Mouse (Mus musculus): ENCODE measurements at regions not wholly inside any gene's neighbourhood (a gene's known extent, or its start where the extent isn't known, plus 50 kb on each side); places are given as distances from the start of the nearest gene placed in this dataset.

DNA sequence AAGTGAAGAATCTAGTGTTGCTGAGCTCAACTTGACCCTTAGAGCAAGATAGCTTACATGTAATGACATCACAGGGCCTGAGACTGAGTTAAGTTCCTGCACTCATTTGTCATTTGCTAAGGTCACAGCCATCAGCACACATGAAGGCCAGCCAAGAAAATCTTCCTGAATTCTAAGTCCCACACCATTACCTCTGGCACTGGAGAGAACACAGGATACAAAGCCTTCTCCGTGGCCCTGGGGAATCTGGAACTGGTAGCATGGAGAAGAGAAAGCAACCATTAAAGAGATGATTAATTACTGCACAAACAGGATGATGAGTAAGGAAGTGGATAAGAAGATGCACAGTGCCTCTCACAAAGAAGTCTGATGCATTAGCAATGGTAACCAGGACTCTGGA, 232.0 kb downstream of the Wdr72 start:
- DNase-seq = no peak

DNA sequence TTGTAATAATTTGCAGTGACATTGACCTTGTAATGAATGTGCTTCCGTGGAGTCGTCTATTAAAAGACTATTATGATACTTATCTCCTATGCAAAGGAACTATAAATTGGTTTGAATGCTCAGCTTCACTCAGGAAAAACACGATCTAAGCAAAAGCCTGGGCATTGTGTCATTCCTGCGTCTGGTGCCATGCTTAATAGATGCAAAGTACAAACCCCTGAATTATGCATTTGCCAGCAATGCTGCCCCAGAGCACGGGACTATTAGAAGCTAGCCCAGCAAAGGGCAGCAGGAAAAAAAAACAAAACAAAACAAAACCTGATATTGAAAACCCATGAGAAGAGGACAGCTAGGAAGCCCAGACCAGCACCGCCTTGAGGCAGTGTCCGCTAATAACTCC, 234.9 kb downstream of the Wdr72 start:
- DNase-seq = no peak

DNA sequence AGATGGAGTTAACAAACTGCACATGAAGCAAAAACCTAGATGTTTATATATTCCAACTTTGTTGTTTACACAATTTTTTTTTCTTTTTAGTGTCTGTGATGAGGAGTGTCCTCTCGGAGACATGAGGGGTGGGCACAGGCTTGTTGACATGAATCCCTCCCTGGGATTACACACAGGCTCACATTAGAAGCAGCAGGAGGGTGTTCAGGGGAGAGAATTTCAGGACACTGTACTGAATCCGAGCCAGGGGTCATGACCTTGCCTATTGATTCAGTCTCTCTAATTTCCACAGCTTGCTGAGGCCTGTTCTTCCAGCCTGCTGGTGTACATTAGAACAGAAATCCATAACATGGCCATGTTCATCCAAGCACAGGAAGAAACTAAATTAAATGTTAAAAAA, 238.6 kb downstream of the Wdr72 start:
- peak; percentile 33 for DNase-seq

DNA sequence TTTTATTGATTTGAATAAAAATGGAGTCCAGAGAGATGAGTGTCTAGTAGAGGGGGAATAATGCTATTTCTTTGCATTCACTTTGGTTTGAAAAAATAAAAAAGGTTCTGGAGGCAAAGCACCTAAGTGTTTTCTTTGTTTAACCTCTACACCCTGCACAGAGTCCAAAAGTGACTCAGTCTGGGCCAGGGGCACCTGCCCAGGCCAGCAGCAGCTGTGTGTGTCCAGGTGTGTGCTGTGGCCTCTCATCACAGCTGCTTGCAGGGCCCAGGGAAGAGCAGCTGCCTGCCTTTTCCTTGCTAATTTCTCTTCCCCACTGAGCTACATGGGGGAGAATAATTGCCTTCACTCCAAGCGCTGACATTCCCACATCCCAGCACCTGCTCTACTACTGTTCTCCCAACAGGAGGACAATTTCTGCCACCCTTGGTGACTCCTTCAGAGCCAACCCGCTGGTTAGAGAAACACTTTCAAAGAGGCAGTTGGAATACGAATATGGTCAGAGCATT, 255.8 kb downstream of the Wdr72 start:
- no peak for DNase-seq

DNA sequence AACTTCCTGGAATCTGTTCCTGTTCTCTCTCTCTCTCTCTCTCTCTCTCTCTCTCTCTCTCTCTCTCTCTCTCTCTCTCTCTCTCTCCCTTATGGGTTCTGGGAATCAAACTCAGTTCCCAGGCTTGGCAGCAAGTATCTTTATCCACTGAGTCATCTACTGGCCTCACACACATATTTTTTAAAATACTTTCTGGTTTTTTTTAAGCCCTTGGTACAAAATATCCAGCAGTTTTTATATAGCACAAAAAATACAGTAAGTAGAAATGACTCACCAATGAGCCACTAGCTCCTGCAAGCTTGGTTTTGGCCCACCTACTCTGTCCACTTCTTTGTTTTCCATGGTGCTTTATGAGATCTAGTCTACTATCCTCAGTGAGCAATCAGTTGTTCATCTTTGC, 266.0 kb downstream of the Wdr72 start:
- no peak for DNase-seq

DNA sequence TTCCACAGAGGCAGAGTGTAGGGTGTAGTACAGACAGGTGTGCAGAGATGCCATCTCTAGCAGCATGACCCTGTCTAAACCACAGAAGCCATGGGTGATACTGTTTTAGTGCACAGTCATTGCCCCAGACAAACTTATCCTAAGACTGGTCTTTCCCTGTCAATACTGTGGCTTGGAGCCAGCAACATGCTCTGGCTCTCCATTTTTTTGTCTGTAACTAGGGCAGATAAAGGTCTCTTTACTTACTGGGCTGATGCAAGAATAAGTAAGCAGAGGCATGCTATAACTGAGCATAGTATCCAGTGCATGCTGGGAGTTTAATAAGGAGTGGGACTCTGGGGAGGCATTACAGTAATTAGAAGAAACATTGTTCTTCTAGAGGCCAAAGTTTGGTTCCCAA, 267.0 kb downstream of the Wdr72 start:
- DNase-seq = no peak

DNA sequence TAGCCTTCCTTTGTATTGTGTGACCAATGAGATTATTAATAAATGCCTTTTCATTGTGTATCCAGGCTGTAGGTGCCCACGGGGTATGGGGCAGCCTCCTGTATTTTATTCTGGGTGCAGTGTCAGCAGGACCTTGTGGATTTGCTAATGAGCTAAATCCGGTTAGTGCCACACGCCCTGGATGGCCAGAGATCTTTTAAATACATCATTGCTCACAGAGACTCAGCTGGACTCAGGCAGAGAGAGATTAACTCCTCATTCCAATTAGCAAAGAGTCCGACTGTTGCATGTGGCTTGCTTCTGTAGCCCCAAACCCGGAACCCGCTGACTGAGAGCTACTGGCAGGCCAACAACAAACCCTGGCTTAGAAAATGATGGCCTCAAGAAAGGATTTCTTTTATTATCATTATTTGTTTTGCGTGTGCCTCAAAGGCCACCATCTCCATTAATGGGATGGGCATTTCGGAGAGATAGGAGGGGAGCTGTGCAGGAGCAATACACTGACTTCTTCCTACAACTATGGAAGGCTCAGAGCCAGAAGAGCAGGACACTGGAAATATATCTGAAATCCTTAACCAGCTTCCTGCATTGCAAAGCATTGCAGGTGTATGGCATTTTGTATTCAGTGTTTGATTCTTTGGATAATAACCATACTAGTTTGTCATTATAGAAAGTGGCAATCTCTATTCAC, 274.2 kb downstream of the Wdr72 start:
- no peak for DNase-seq

DNA sequence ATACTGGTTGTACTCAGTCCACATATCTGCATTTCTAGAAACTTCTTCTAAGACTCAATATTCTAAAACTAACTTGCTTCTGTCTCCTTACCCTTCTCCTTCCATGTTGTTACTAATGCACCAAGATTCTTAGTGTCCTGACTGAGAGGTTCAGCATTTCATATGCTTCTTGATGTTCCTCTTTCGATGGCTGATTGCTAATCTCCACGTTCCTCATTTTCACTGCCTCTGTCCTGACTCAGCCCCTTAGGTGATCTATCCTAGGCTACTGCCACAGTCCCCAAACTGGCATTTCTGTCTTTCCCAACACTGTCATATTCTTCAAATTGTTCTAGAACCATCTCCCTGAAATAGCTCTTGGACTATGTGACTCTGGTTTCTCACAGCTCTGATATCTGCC, 315.4 kb downstream of the Wdr72 start:
- DNase-seq = no peak

DNA sequence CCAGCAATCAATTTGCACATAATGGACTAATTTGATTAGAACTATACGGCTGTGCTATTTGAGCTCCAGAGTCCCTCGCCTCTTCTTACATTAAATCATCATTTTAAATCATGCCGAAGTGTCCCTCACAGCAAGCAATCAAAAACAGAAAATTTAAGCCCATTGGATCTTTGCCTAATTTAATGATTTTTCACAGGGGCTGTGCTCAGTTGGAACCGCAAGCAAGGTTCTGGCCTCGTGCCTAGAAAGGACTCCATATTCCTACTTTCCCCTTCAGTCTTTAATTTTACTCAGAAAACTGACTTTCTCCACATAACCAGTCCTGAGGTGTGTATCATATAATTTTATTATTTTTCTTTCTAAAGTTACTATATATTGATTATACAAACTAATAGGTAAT, 339.8 kb downstream of the Wdr72 start:
- no peak for DNase-seq

DNA sequence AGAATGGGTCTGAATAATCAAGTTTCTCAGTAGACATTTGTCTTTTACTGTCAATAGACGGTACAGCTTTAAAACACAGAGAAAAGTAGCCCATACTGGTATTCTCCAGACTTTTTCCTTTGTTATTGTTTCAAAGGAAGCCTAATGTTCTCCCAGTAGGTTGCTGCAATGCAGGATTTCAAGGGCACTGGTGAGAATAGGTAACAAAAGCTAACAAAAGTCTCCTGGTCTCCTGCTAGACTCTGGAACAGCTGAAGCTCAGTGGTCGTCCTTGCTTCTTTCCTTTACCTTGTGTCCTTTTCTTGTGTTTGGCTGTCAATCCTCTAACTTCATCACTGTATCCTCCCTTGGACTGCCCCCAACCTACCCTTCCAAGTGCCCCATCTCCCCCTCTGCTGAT, 350.9 kb downstream of the Wdr72 start:
- no peak for DNase-seq

DNA sequence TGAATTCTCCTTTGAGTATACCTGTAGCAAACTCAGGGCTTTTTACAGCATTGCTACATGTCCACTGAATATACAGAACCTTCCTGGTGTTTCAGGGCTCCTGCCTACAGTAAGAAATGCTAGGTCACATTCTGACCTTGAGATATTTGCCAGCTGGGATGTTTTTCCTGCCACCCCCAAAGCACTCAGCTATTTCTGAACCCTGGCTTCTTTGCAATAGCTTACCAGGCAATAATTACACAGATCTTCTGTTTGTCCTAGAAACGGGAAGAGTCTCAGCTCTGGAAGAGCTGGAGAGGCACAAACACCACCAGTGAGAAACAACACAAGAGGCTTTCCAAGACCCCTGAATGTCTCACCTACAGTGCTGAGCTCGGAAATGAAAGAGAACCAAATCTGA, 366.7 kb downstream of the Wdr72 start:
- peak; percentile 54 for DNase-seq

DNA sequence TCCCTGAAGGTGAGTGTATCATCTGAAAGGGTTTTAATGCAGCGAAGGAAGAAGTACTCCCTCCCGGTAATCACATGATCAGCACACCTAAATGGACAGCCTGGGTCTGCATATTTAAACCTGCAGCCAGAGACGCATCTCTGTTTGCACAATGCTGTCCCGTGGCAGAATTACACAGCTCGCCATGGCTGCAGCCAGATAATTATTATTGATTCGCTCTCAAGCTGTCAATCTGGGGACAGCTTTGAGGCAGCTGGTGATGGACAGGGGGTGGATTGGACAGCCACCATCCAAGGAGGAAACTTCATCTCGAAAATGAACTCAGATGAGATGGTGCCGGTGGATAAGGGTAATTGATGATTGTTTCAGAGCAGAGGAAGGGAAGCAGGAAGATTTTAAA, 369.1 kb downstream of the Wdr72 start:
- no peak for DNase-seq

DNA sequence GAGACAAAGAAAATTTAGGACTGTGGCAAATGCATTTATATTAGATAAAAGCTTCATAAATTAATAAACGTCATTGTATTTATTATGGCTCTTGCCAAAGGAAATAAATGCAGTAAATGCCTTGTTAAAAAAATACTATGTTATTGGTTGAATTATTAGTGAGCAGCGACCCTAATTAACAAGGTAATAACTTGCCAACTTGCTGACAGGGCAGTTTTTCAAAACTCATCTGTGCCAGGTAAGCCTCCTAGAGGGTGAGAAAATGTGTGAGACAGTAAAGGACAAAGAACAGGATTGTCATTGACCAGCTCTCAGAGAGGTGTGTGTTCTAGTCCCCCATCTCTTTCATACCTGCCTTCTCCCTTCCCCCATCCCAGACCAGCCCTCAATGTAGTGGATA, 347.8 kb upstream of the Onecut1 start:
- DNase-seq = no peak

DNA sequence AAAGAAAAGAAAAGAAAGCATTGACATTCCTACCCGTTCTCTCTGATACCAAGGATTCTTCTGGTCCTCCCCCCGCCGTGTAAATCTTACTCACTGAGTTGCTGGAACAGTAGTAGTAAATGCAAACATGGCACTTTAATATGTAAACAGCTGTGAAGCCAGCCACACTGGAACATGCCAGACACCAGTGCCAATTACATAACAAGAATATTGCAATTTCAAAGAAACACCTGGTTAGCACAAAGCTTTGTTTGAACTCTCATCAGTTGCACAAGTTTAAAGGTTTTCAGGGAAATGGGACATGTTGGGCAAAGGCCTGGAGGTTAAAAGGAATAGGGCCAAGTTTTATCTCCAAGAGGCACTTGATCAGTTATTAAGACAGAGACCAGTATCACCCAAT, 333.2 kb upstream of the Onecut1 start:
- DNase-seq = no peak

DNA sequence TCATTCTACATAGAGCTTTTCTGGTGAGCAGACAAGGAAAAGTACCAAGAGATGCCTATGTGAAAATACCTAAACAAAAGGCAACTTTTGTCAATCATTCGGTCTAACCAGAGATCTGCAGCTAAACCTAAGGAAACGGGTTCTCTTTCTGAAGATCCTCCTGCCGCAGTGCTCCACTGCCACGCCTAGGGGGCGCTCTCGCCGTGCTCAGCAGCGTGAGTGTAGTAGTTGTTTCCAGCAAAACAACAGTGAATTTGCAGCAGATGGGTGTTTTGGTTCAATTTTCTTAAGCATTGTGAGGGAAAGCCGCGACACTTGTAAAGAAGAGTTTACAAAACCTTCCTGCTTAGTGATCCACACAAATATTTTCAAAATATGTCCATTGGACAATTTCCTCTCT, 331.4 kb upstream of the Onecut1 start:
- DNase-seq = peak; percentile 27

DNA sequence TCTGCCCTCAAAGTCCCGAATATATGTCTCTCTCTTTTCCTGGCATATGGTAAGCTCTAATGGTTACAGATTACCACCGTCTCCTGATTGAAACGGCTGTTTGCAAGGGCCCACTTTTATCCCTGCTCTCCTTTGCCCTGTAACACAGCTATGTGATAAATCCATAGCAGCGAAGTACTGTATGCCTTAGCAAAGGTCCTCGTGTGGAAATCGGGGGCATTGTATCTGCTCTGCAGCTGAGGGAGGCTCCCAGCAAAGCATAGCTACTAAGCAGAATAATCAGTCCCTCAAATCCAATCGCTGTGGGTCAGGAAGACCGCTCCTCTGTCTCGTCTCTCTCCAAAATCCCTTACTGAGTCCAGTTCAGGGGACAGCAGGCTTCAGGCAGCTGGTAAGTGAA, 331.0 kb upstream of the Onecut1 start:
- DNase-seq = no peak

DNA sequence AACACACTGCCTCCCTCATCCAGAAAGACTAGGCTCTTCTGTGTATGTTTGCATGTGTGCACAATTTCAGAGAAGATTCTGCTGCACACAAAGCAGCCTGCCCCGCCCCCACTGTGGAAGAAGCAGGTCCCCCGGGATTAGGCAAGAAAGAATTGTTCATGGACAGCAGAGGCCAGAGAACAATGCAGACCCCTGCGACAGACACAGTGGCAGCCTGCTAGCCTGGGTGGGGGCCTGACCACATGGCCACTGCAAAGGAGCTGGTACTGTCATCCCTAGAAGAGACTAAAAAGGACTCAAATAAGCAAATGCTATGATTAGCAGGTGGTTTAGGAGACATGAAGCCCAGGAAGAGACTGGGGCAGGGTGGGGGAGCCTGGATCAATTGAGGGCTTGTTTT, 329.7 kb upstream of the Onecut1 start:
- DNase-seq = no peak

DNA sequence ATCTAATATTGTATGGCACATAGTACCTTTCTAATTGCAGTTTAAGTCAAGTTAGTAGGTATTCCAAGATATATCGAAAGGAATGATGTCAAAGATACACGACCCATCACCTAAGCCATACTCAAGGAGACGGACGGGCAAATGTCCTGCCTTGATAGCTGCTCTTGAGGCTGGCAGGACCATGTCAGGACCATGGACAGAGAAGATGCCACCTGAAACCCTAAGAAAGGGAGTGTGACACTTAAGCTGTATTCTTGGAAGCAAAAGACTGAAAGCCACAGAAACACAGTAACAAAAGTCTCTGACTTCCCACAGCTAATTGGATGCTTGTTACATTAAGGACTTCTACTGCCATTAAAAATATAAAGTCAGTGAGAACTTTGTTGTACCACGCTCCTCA, 326.7 kb upstream of the Onecut1 start:
- DNase-seq = no peak

DNA sequence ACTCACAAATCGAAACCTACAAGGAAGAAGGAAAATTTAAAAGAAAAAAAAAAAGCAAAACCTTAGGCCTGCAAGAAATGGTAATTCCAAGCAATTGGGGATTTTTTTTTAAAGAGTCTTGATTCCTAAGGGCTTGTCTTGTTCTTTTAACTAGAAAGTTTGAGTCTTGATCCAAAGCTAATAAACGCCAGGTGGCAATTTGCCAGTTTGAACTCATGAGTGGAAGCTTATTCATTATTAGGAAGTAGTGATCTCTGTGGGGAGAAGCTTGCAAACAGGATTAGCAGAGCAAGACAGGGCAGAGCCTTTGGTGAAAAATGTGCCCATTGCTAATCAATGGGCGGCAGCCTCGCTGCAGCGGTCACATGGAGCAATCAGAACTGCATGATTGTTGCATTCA, 305.6 kb upstream of the Onecut1 start:
- DNase-seq = no peak

DNA sequence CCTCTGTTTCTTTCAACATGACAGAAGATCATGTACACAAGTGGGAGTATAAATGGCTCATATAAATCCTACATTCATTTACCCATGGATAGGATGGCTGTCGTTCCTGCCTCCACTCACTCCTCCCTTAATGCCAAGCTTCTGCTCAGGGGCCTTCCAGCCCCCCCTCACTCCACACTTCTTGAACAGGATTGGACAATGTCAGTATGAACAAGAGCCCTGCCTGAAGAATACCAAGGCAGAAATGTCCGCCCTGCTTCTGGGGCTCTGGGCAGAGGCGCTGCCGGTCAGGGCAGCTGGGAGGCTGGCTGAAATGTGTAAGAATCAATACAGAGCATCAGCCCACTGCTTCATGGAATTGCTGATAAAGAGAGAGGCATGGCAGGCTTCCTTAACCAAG, 269.0 kb upstream of the Onecut1 start:
- DNase-seq = no peak

DNA sequence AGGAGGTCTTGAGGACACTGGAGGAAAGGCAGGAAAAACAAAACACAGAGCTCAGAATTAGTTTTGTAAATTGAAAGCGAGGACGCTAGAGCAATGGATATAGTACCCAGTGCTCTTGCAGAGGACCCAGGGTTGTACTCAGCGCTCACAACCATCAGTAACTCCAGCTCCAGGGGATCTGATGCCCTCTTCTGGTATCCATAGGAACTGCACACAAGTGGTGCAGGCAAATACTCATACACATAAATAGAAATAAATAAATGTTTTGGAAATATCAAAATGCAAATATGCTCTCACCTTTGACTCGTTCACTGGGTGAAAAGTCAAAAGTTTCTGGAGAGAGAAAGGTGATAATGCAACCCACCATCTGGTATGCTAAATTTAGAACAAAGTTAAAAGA, 267.8 kb upstream of the Onecut1 start:
- no peak for DNase-seq

DNA sequence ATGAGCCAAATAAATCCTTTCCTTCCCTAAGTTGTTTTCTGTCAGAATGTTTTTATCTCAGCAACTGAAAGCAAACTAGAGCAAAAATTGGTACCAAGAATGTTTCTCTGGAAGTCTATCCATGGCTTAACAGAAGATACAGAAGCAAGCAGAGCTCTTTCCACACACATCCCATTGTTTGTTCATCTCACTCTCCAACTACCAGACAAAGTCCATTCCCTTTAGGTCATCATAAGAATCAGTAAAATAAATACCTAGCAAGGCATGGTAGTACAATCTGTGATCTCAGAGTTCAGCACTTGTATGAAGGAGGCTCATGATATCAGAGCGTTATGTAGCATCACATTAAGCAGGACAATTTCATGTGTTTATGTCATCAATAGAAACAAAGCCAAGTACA, 257.3 kb upstream of the Onecut1 start:
- DNase-seq = no peak

DNA sequence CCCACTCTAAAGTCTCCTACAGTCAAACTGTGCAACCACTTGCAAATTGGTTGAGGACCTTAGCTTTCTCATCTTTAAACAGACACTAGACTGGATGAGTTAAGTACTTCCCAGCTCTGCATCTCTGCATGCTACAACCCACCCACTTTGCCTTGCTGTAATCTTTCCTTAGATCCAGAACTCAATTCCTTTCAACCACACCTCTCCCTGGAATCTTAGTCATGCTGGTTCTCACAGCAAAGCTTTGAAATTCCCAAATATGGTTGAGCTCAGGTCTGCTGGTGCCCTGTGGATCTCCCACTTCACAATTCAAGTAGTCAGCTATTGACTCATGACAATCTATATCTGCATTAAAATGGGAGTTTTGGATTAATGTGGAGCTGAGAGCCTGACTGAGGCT, 239.8 kb upstream of the Onecut1 start:
- no peak for DNase-seq

DNA sequence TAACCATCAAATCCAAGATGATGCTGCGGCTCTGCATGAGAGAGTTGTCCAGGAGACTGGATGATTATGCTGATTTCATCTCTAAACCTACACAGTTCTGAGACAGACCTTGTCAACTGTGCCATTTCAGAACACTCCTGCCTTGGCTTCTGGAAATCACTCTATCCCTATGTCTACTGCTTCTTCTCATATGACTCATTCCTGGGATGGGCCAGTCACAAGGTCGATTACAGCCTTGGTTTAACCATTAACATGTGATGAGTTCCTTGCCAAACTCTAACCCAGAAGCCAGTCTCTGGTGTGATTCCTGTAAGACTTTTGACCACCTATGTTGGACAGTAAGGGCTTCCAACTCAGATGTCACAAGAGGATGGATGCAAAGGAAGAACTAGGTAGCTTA, 216.3 kb upstream of the Onecut1 start:
- DNase-seq = no peak

DNA sequence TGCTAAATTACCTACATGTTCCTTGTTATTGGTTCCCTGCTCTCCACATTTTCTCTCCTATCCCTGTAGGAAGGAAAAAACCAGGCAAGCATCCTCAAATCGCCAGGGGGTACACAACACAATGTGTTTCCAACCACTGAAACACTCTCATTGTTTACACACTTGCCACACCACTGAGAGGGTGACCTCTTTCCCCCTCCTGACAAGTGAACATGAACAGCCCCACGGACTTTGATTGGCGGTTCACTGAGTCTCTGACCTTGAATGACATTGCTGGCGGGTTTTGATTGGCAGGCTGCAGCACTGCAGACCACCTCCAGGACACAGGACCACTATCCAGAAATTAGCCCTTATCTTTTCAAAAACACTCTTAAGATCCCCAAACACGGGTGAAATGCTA, 211.7 kb upstream of the Onecut1 start:
- DNase-seq = no peak

DNA sequence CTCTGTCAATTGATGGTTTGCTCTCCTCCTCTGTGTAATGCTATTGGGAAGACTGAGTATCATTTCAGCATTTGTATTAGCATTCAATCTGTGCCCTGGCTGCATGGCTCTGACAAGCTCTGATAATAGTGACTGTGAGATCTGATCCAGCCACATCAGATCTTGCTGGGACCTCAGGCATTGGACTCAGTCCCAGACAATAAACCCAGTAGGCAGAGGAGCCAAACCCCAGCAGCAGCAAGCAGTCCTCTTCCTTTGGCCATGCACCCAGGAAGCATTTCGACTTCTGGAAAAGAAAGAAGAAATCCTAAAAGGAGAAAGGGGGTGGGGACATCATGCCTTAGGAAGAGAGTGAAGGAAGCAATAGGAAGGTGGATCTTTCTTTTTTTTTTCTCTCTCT, 205.8 kb upstream of the Onecut1 start:
- DNase-seq = no peak

All from lung, postnatal 10 days (tissue).